Mouse (Mus musculus) myocyte (in vitro differentiated cells): Measurements from ENCODE around the gene Setd5. TPM values are rescaled to one million over a fixed set of nuclear protein-coding genes. Genes with fewer than 3 reads are reported as not detected.

Experiments used
- H3K27me3 ChIP-seq: one replicate; pipeline ENCODE4 v1.6.1; 2011; ENCODE audit not compliant: control insufficient read depth, insufficient read depth, insufficient read length
- H3K36me3 ChIP-seq: one replicate; pipeline ENCODE4 v1.6.1; 2011; ENCODE audit not compliant: control insufficient read depth, insufficient read depth
- H3K4me2 ChIP-seq: one replicate; pipeline ENCODE4 v1.6.1; 2011; ENCODE audit warnings: low read depth, control low read depth
- H3K4me3 ChIP-seq: one replicate; pipeline ENCODE4 v1.5.1; 2011; ENCODE audit warnings: mild to moderate bottlenecking, control low read depth, moderate library complexity
- H3K79me2 ChIP-seq: one replicate; pipeline ENCODE4 v1.6.1; 2011; ENCODE audit not compliant: control insufficient read depth, insufficient read depth
- H3ac ChIP-seq: one replicate; pipeline ENCODE4 v1.6.1; 2011; ENCODE audit not compliant: control insufficient read depth, insufficient read length
- CEBPB ChIP-seq: IDR thresholded peaks from 2 replicates; pipeline ENCODE4 v1.6.1; 2011; ENCODE audit warnings: mild to moderate bottlenecking, moderate library complexity; ENCODE audit not compliant: poor library complexity, insufficient read depth, severe bottlenecking
- E2F4 ChIP-seq: IDR thresholded peaks from one replicate; pipeline ENCODE4 v1.6.1; 2011; ENCODE audit warnings: mild to moderate bottlenecking, control low read depth, moderate library complexity; ENCODE audit not compliant: insufficient read depth
- MAX ChIP-seq: IDR thresholded peaks from one replicate; pipeline ENCODE4 v1.6.1; 2011; ENCODE audit warnings: low read depth, mild to moderate bottlenecking, control low read depth
- MYOD1 ChIP-seq, 3 experiments: IDR thresholded peaks; one replicate each; pipeline ENCODE4 v1.6.1; 2011; ENCODE audit warnings: control low read depth in 2 of 3, low read depth in 2 of 3, mild to moderate bottlenecking in 2 of 3, moderate library complexity in 1 of 3; ENCODE audit not compliant: insufficient read length in 2 of 3, control insufficient read depth in 1 of 3
- MYOG ChIP-seq, 3 experiments: IDR thresholded peaks; one replicate each; pipeline ENCODE4 v1.6.1; 2011; ENCODE audit warnings: control low read depth in 2 of 3, low read depth in 2 of 3, mild to moderate bottlenecking in 2 of 3; ENCODE audit not compliant: insufficient read length in 2 of 3, control insufficient read depth in 1 of 3, insufficient read depth in 1 of 3
- POLR2A ChIP-seq: IDR thresholded peaks from one replicate; pipeline ENCODE4 v1.6.1; 2011; ENCODE audit warnings: low read depth, mild to moderate bottlenecking, control low read depth, moderate library complexity; ENCODE audit not compliant: insufficient read length
- POLR2AphosphoS2 ChIP-seq: IDR thresholded peaks from one replicate; pipeline ENCODE4 v1.6.1; 2011; ENCODE audit warnings: low read depth, control low read depth; ENCODE audit not compliant: insufficient read length
- REST ChIP-seq: IDR thresholded peaks from one replicate; pipeline ENCODE4 v1.6.1; 2011; ENCODE audit warnings: mild to moderate bottlenecking, control low read depth, moderate library complexity; ENCODE audit not compliant: insufficient read depth, insufficient read length
- SRF ChIP-seq: IDR thresholded peaks from one replicate; pipeline ENCODE4 v1.6.1; 2011; ENCODE audit warnings: low read depth; ENCODE audit not compliant: control insufficient read depth, insufficient read length
- TCF12 ChIP-seq: IDR thresholded peaks from one replicate; pipeline ENCODE4 v1.6.1; 2011; ENCODE audit warnings: mild to moderate bottlenecking, control low read depth; ENCODE audit not compliant: poor library complexity, insufficient read depth, severe bottlenecking
- TCF3 ChIP-seq: IDR thresholded peaks from one replicate; pipeline ENCODE4 v1.6.1; 2011; ENCODE audit warnings: low read depth, control low read depth; ENCODE audit not compliant: insufficient read length
- USF1 ChIP-seq: IDR thresholded peaks from one replicate; pipeline ENCODE4 v1.6.1; 2011; ENCODE audit warnings: low read depth, mild to moderate bottlenecking, control low read depth, moderate library complexity
- polyA plus RNA-seq: library from polyadenylated mRNA; unstranded; fragments of >200 nt; fragmentation: generic; extraction: Trizol; gene quantifications from one replicate; pipeline ENCODE4 v1.2.1, GENCODE M21; 2012; ENCODE audit warnings: missing spikeins

The Setd5 gene
- polyA plus RNA-seq, result 21.8 TPM

GRCm38 (mm10) chr6:113076686-113077516 lies at the start of gene Setd5:
Setd5 (plus strand) TSS chr6:113077365.
- peak; percentile 61 for TF ChIP-seq POLR2AphosphoS2
- TF ChIP-seq TCF3, result no peak
- TF ChIP-seq E2F4, result peak; percentile 90
- TF ChIP-seq SRF, result peak; percentile 68
- peak; percentile 62 for TF ChIP-seq POLR2A
- peak in 1 of 3 experiments; percentile 19 for TF ChIP-seq MYOD1 (IDR thresholded peaks at IDR 0.05; ENCODE audit: control insufficient read depth in 1 of 3, insufficient read length in 2 of 3, low read depth in 2 of 3)
- TF ChIP-seq MYOG (IDR thresholded peaks at IDR 0.05; ENCODE audit: control insufficient read depth in 1 of 3, insufficient read depth in 1 of 3, insufficient read length in 2 of 3, low read depth in 2 of 3), result peak in 1 of 3 experiments; percentile 10
- no peak for TF ChIP-seq USF1
- peak within 1 kb of the TSS; percentile 76 for H3K4me3 ChIP-seq
- H3K4me2 ChIP-seq, result peak within 1 kb of the TSS; percentile 79
- peaks cover 84% of the 10 kb centered on the region for H3K79me2 ChIP-seq
- H3K36me3 ChIP-seq, result peaks cover 7% of the 10 kb centered on the region
- peak within 1 kb of the TSS; percentile 89 for H3ac ChIP-seq
- no peaks in the 10 kb centered on the region for H3K27me3 ChIP-seq

GRCm38 (mm10) chr6:113027446-113027845 lies 49.7 kb upstream of the Setd5 start:
- no peak for TF ChIP-seq POLR2A
- no peak for TF ChIP-seq USF1
- no peak for TF ChIP-seq MYOG (IDR thresholded peaks at IDR 0.05; ENCODE audit: control insufficient read depth in 1 of 3, insufficient read depth in 1 of 3, insufficient read length in 2 of 3, low read depth in 2 of 3)
- no peak for TF ChIP-seq MAX
- no peak for TF ChIP-seq SRF
- TF ChIP-seq REST, result no peak
- no peak for TF ChIP-seq E2F4
- no peak for TF ChIP-seq TCF12
- no peak for TF ChIP-seq TCF3
- no peak for TF ChIP-seq POLR2AphosphoS2
- no peak for TF ChIP-seq CEBPB
- no peak overlapping the region for H3ac ChIP-seq
- H3K4me3 ChIP-seq, result no peak overlapping the region
- no peaks in the 10 kb centered on the region for H3K27me3 ChIP-seq
- H3K79me2 ChIP-seq, result no peaks in the 10 kb centered on the region
- no peak overlapping the region for H3K4me2 ChIP-seq
- H3K36me3 ChIP-seq, result no peaks in the 10 kb centered on the region

- TF ChIP-seq MYOG (IDR thresholded peaks at IDR 0.05; ENCODE audit: control insufficient read depth in 1 of 3, insufficient read depth in 1 of 3, insufficient read length in 2 of 3, low read depth in 2 of 3) (no peak), MYOD1 (IDR thresholded peaks at IDR 0.05; ENCODE audit: control insufficient read depth in 1 of 3, insufficient read length in 2 of 3, low read depth in 2 of 3) (no peak), CEBPB (no peak), POLR2AphosphoS2 (no peak), USF1 (no peak), REST (no peak), POLR2A (no peak), TCF3 (no peak)
- no peaks in the 10 kb centered on the region for H3K27me3 ChIP-seq
- no peak overlapping the region for H3K4me2 ChIP-seq
- H3K4me3 ChIP-seq, result no peak overlapping the region
- no peaks in the 10 kb centered on the region for H3K79me2 ChIP-seq
- H3ac ChIP-seq, result no peak overlapping the region
- H3K36me3 ChIP-seq, result no peaks in the 10 kb centered on the region
Measured at GRCm38 (mm10) chr6:113029006-113029405, 48.2 kb upstream of the Setd5 start.

GRCm38 (mm10) chr6:113030553-113030952 lies 46.6 kb upstream of the Setd5 start:
- TF ChIP-seq MAX (no peak), MYOD1 (IDR thresholded peaks at IDR 0.05; ENCODE audit: control insufficient read depth in 1 of 3, insufficient read length in 2 of 3, low read depth in 2 of 3) (no peak), TCF12 (no peak)

GRCm38 (mm10) chr6:113030970-113031660 lies 46.0 kb upstream of the Setd5 start:
- no peak for TF ChIP-seq REST
- no peak for TF ChIP-seq TCF3
- no peak for TF ChIP-seq POLR2A
- TF ChIP-seq POLR2AphosphoS2, result no peak
- no peak for TF ChIP-seq CEBPB
- no peak for TF ChIP-seq E2F4
- TF ChIP-seq TCF12, result no peak
- no peak for TF ChIP-seq MAX
- TF ChIP-seq USF1, result no peak
- TF ChIP-seq SRF, result no peak
- no peak for TF ChIP-seq MYOG (IDR thresholded peaks at IDR 0.05; ENCODE audit: control insufficient read depth in 1 of 3, insufficient read depth in 1 of 3, insufficient read length in 2 of 3, low read depth in 2 of 3)
- no peak for TF ChIP-seq MYOD1 (IDR thresholded peaks at IDR 0.05; ENCODE audit: control insufficient read depth in 1 of 3, insufficient read length in 2 of 3, low read depth in 2 of 3)
- H3K79me2 ChIP-seq, result no peaks in the 10 kb centered on the region
- H3K4me3 ChIP-seq, result no peak overlapping the region
- H3ac ChIP-seq, result no peak overlapping the region
- H3K4me2 ChIP-seq, result no peak overlapping the region
- H3K27me3 ChIP-seq, result no peaks in the 10 kb centered on the region
- H3K36me3 ChIP-seq, result no peaks in the 10 kb centered on the region

More at GRCm38 (mm10) chr6:113030553-113030952, 46.6 kb upstream of the Setd5 start:
- Histone ChIP-seq H3ac (no peak overlapping the region), H3K79me2 (no peaks in the 10 kb centered on the region), H3K4me2 (no peak overlapping the region), H3K4me3 (no peak overlapping the region), H3K36me3 (no peaks in the 10 kb centered on the region), H3K27me3 (no peaks in the 10 kb centered on the region)
